Mouse (Mus musculus) intestine, embryonic 14.5 days (tissue): ENCODE results near the gene Adamts17. TPM values are rescaled to one million over a fixed set of nuclear protein-coding genes. Genes with fewer than 3 reads are reported as not detected.

ENCODE experiments used
- ATAC-seq: fragments of 200-750 bp; cut with Nextera tagmentation; replicated peaks from 2 replicates; pipeline ENCODE4 v1.8.0; 2017; ENCODE audit warnings: low read depth, moderate number of reproducible peaks, moderate TSS enrichment, moderate library complexity; ENCODE audit not compliant: low FRiP score, low TSS enrichment
- DNase-seq: peaks from one replicate; pipeline ENCODE4 v3.0.0-alpha.2; 2018; ENCODE audit warnings: low spot score
- H3K27ac ChIP-seq: fragments of 300-500 bp; sonication (generic); 2 replicates; pipeline ENCODE4 v1.5.1; 2014; ENCODE audit warnings: low read depth, mild to moderate bottlenecking, control low read depth
- H3K27me3 ChIP-seq: fragments of 300-500 bp; sonication (generic); replicated peaks from 2 replicates; pipeline ENCODE4 v1.6.1; 2014; ENCODE audit warnings: low read length, control low read depth; ENCODE audit not compliant: control insufficient read depth, insufficient read depth
- H3K36me3 ChIP-seq: fragments of 300-500 bp; sonication (generic); 2 replicates; pipeline ENCODE4 v1.6.1; 2014; ENCODE audit warnings: low read length, control low read depth; ENCODE audit not compliant: control insufficient read depth, insufficient read depth
- H3K4me1 ChIP-seq: fragments of 300-500 bp; sonication (generic); replicated peaks from 2 replicates; pipeline ENCODE4 v1.6.1; 2014; ENCODE audit warnings: low read length, control low read depth, mixed read lengths; ENCODE audit not compliant: control insufficient read depth, insufficient read depth
- H3K4me2 ChIP-seq: fragments of 300-500 bp; sonication (generic); 2 replicates; pipeline ENCODE4 v1.6.1; 2014; ENCODE audit warnings: low read length
- H3K4me3 ChIP-seq: fragments of 300-500 bp; sonication (generic); 2 replicates; pipeline ENCODE4 v1.5.1; 2014; ENCODE audit warnings: low read depth, low read length, control low read depth, mixed read lengths
- H3K9ac ChIP-seq: fragments of 300-500 bp; sonication (generic); 2 replicates; pipeline ENCODE4 v1.6.1; 2014; ENCODE audit warnings: mild to moderate bottlenecking, low read length
- H3K9me3 ChIP-seq: fragments of 300-500 bp; sonication (generic); 2 replicates; pipeline ENCODE4 v1.6.1; 2016; ENCODE audit warnings: low read length, control low read depth; ENCODE audit not compliant: control insufficient read depth
- WGBS: fragments of 180-500 bp; shearing (Covaris S2); extraction: QIAGEN DNeasy Blood & Tissue Kit; methylation state at CpG from one replicate; pipeline ENCODE4 v1.1.7; 2014; 5-methylcytosine and 5-hydroxymethylcytosine counted together
- polyA plus RNA-seq: library from polyadenylated mRNA; unstranded; fragments of >200 nt; fragmentation: Nextera tagmentation; extraction: Ambion mirVana; gene quantifications from 2 replicates; pipeline ENCODE4 v1.2.1, GENCODE M21; 2014

The Adamts17 gene
- polyA plus RNA-seq: 4.5 and 6.7 TPM in 2 replicates

GRCm38 (mm10) chr7:66839463-66840007 is at the start of gene Adamts17:
Adamts17 (plus strand) TSS chr7:66839735.
- Histone ChIP-seq H3K4me1 (peaks cover 26% of the 10 kb centered on the region), H3K9me3 (no peaks in the 10 kb centered on the region), H3K4me3 (peak within 1 kb of the TSS; percentile 61), H3K27me3 (no peaks in the 10 kb centered on the region), H3K9ac (peak within 1 kb of the TSS; percentile 59), H3K4me2 (peak within 1 kb of the TSS; percentile 100), H3K27ac (peak within 1 kb of the TSS; percentile 47; the same call in 1 of the 2 replicates), H3K36me3 (no peaks in the 10 kb centered on the region)
- ATAC-seq (peak; percentile 95), DNase-seq (peak; percentile 92)
- WGBS: under 1% methylated on average over 30 of the region's 30 CpGs

- no peak overlapping the region for H3K4me3 ChIP-seq
- no peaks in the 10 kb centered on the region for H3K27me3 ChIP-seq
- 34% methylated on average over 6 of the region's 8 CpGs for WGBS
- no peak overlapping the region for H3K27ac ChIP-seq
- H3K9ac ChIP-seq: no peak overlapping the region
- no peaks in the 10 kb centered on the region for H3K9me3 ChIP-seq
- peak; percentile 54 for ATAC-seq
- H3K4me1 ChIP-seq: peaks cover 17% of the 10 kb centered on the region
- DNase-seq: no peak
- no peaks in the 10 kb centered on the region for H3K36me3 ChIP-seq
- no peak overlapping the region for H3K4me2 ChIP-seq
These were observed 49.4 kb upstream of the Adamts17 start for GRCm38 (mm10) chr7:66789860-66790748.

- Histone ChIP-seq H3K4me2 (no peak overlapping the region), H3K27ac (no peak overlapping the region), H3K4me1 (peaks cover 12% of the 10 kb centered on the region), H3K9me3 (no peaks in the 10 kb centered on the region), H3K36me3 (no peaks in the 10 kb centered on the region), H3K9ac (no peak overlapping the region), H3K27me3 (no peaks in the 10 kb centered on the region), H3K4me3 (no peak overlapping the region)
- 94% methylated on average over 3 of the region's 3 CpGs for WGBS
- DNase-seq (no peak), ATAC-seq (no peak)
These were observed 48.5 kb upstream of the Adamts17 start for GRCm38 (mm10) chr7:66791022-66791421.

- ATAC-seq (no peak), DNase-seq (no peak)
- Histone ChIP-seq H3K27me3 (no peaks in the 10 kb centered on the region), H3K36me3 (no peaks in the 10 kb centered on the region), H3K4me3 (no peak overlapping the region), H3K27ac (no peak overlapping the region), H3K4me2 (no peak overlapping the region), H3K9ac (no peak overlapping the region), H3K9me3 (no peaks in the 10 kb centered on the region), H3K4me1 (no peaks in the 10 kb centered on the region; the same call in 1 of the 2 replicates)
- whole genome bisulfite sequencing: 8% methylated on average over 1 of the region's 1 CpGs
These were observed 42.6 kb upstream of the Adamts17 start for GRCm38 (mm10) chr7:66796909-66797308.

GRCm38 (mm10) chr7:66797345-66797744 is 42.2 kb upstream of the Adamts17 start:
- Histone ChIP-seq H3K36me3 (no peaks in the 10 kb centered on the region), H3K9ac (no peak overlapping the region), H3K4me1 (no peaks in the 10 kb centered on the region; the same call in 1 of the 2 replicates), H3K9me3 (no peaks in the 10 kb centered on the region), H3K4me2 (no peak overlapping the region), H3K4me3 (no peak overlapping the region), H3K27ac (no peak overlapping the region), H3K27me3 (no peaks in the 10 kb centered on the region)
- DNase-seq (no peak), ATAC-seq (no peak)
- WGBS: 89% methylated on average over 1 of the region's 1 CpGs

- ATAC-seq: no peak
- 46% methylated on average over 5 of the region's 5 CpGs for WGBS
- Histone ChIP-seq H3K36me3 (no peaks in the 10 kb centered on the region), H3K9me3 (no peaks in the 10 kb centered on the region), H3K4me1 (no peaks in the 10 kb centered on the region; the same call in 1 of the 2 replicates), H3K27me3 (no peaks in the 10 kb centered on the region), H3K4me3 (no peak overlapping the region), H3K27ac (no peak overlapping the region), H3K9ac (no peak overlapping the region), H3K4me2 (no peak overlapping the region)
- DNase-seq: no peak
These were observed 40.7 kb upstream of the Adamts17 start for GRCm38 (mm10) chr7:66798826-66799225.

GRCm38 (mm10) chr7:66800784-66801183 is 38.8 kb upstream of the Adamts17 start:
- no peak overlapping the region for H3K27ac ChIP-seq
- no peaks in the 10 kb centered on the region for H3K9me3 ChIP-seq
- no peak overlapping the region for H3K9ac ChIP-seq
- ATAC-seq: no peak
- no peak overlapping the region for H3K4me2 ChIP-seq
- WGBS: 60% methylated on average over 5 of the region's 5 CpGs
- H3K4me3 ChIP-seq: no peak overlapping the region
- no peak for DNase-seq
- no peaks in the 10 kb centered on the region; the same call in 1 of the 2 replicates for H3K4me1 ChIP-seq
- H3K36me3 ChIP-seq: no peaks in the 10 kb centered on the region
- H3K27me3 ChIP-seq: no peaks in the 10 kb centered on the region

GRCm38 (mm10) chr7:66801785-66802184 is 37.8 kb upstream of the Adamts17 start:
- ATAC-seq: no peak

More at GRCm38 (mm10) chr7:66801785-66802184, 37.8 kb upstream of the Adamts17 start:
- H3K9ac ChIP-seq: no peak overlapping the region
- no peak overlapping the region for H3K4me2 ChIP-seq
- no peaks in the 10 kb centered on the region; the same call in 1 of the 2 replicates for H3K4me1 ChIP-seq
- no peak for DNase-seq
- no peaks in the 10 kb centered on the region for H3K36me3 ChIP-seq
- H3K27me3 ChIP-seq: no peaks in the 10 kb centered on the region
- no peak overlapping the region for H3K27ac ChIP-seq
- no peak overlapping the region for H3K4me3 ChIP-seq
- H3K9me3 ChIP-seq: no peaks in the 10 kb centered on the region
